Mouse (Mus musculus): ENCODE measurements around the gene Ccdc155. TPM values are rescaled to one million over a fixed set of nuclear protein-coding genes. Genes with fewer than 3 reads are reported as not detected.
"Not testable (repeated sequence)": the region's sequence is repeated elsewhere in the genome, so short reads cannot be mapped to it uniquely, and the experiment has no call there.

The Ccdc155 gene
- total RNA-seq, 2 experiments from 2014 or later = 1.1 to 1.9 TPM

GRCm38 (mm10) chr7:45167761-45168445 is 36.8 kb downstream of the Ccdc155 start:
- DNase-seq = no peak
- intact Hi-C loops (cut with DNase I) = no loop called here

GRCm38 (mm10) chr7:45166950-45167401 is 37.7 kb downstream of the Ccdc155 start:
- no peak for DNase-seq
- intact Hi-C loops (cut with DNase I) = no loop called here

- intact Hi-C loops (cut with DNase I) = no loop called here
- DNase-seq = no peak
Measured at GRCm38 (mm10) chr7:45165701-45166100, 39.0 kb downstream of the Ccdc155 start.

- intact Hi-C loops (cut with DNase I) = loop anchor here (5.0 kb wide), 1 partner anchor 132 kb away; no protein-coding TSS in a partner anchor
Measured at GRCm38 (mm10) chr7:45164833-45165232, 39.9 kb downstream of the Ccdc155 start.

GRCm38 (mm10) chr7:45163735-45164490 is 40.8 kb downstream of the Ccdc155 start, which contains the start of gene Slc17a7:
Gene Slc17a7 (plus strand): TSS chr7:45163949.
- intact Hi-C loops (cut with DNase I) = loop anchor here (5.0 kb wide), 1 partner anchor 133 kb away; no protein-coding TSS in a partner anchor

More at GRCm38 (mm10) chr7:45164833-45165232, 39.9 kb downstream of the Ccdc155 start:
- no peak for DNase-seq

GRCm38 (mm10) chr7:45162996-45163615 is 41.6 kb downstream of the Ccdc155 start:
- DNase-seq = no peak
- intact Hi-C loops (cut with DNase I) = loop anchor here (5.0 kb wide), 1 partner anchor 134 kb away; no protein-coding TSS in a partner anchor

More at GRCm38 (mm10) chr7:45163735-45164490, 40.8 kb downstream of the Ccdc155 start, which contains the start of gene Slc17a7:
- no peak for DNase-seq

GRCm38 (mm10) chr7:45162551-45162950 is 42.1 kb downstream of the Ccdc155 start:
- intact Hi-C loops (cut with DNase I) = loop anchor here (5.0 kb wide), 1 partner anchor 135 kb away; no protein-coding TSS in a partner anchor
- DNase-seq = no peak

- peak; percentile 97 for DNase-seq
- intact Hi-C loops (cut with DNase I) = loop anchor here (5.0 kb wide), 1 partner anchor 135 kb away; no protein-coding TSS in a partner anchor
Measured at GRCm38 (mm10) chr7:45161612-45162473, 42.8 kb downstream of the Ccdc155 start.

GRCm38 (mm10) chr7:45160866-45161265 is 43.8 kb downstream of the Ccdc155 start:
- intact Hi-C loops (cut with DNase I) = loop anchor here (5.0 kb wide), 1 partner anchor 136 kb away; no protein-coding TSS in a partner anchor
- DNase-seq = no peak

GRCm38 (mm10) chr7:45160316-45160800 is 44.3 kb downstream of the Ccdc155 start:
- DNase-seq = no peak
- intact Hi-C loops (cut with DNase I) = loop anchor here (5.0 kb wide), 1 partner anchor 137 kb away; no protein-coding TSS in a partner anchor

- no peak for DNase-seq
- intact Hi-C loops (cut with DNase I) = no loop called here
Measured at GRCm38 (mm10) chr7:45158991-45159390, 45.7 kb downstream of the Ccdc155 start.

GRCm38 (mm10) chr7:45157459-45157858 is 47.2 kb downstream of the Ccdc155 start:
- intact Hi-C loops (cut with DNase I) = no loop called here
- DNase-seq = no peak

- intact Hi-C loops (cut with DNase I) = no loop called here
- no peak for DNase-seq
Measured at GRCm38 (mm10) chr7:45156206-45156605, 48.5 kb downstream of the Ccdc155 start.

- intact Hi-C loops (cut with DNase I) = no loop called here
- DNase-seq = no peak
Measured at GRCm38 (mm10) chr7:45155590-45155989, 49.1 kb downstream of the Ccdc155 start.

GRCm38 (mm10) chr7:45154993-45155514 is 49.6 kb downstream of the Ccdc155 start:
- peak; percentile 69 for DNase-seq

GRCm38 (mm10) chr7:45154096-45154992 is 50.3 kb downstream of the Ccdc155 start, which contains the start of the genes Pih1d1 and Aldh16a1:
Gene Pih1d1 (plus strand): TSS chr7:45154303.
Gene Aldh16a1 (minus strand): TSS chr7:45154584.
- DNase-seq = peak; percentile 99
- intact Hi-C loops (cut with DNase I) = no loop called here

More at GRCm38 (mm10) chr7:45154993-45155514, 49.6 kb downstream of the Ccdc155 start:
- intact Hi-C loops (cut with DNase I) = no loop called here

- intact Hi-C loops (cut with DNase I) = no loop called here
Measured at GRCm38 (mm10) chr7:45153586-45153985, 51.1 kb downstream of the Ccdc155 start.

GRCm38 (mm10) chr7:45153052-45153451 is 51.6 kb downstream of the Ccdc155 start:
- DNase-seq; intact Hi-C loops (cut with DNase I): not testable (repeated sequence)

More at GRCm38 (mm10) chr7:45153586-45153985, 51.1 kb downstream of the Ccdc155 start:
- no peak for DNase-seq

All from left cerebral cortex, postnatal 4 days (tissue).